Comparison of ENCODE assay signal across 10 mouse cellular contexts in the genomic region with DNA sequence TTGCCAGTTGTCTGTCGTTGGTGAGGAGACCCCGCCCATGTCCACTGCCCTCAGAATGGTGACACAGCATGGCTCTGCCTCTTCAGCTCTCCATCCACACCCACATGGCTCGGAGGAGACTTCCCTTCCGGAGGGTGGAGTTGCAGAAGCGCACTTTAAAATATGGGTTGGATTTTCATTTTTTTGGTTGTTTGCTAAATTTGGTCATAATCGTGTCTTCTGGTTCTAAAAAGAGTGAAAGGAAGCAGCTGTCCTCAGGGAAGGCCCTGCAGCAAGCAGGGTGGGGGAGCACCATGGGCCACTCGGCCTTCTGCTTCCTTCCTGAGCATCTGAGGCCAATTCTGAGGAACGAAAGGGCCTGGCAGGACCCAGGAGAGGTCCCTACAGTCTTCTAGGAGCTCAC. TPM values are rescaled to one million over a fixed set of nuclear protein-coding genes. Genes with fewer than 3 reads are reported as not detected.
DNase-seq lines count a peak whose midpoint lies in the region; ATAC-seq lines count a peak whose summit lies in the region.
"Had no signal": no experiment of that assay in that cellular context is flagged by ENCODE, and none has a peak within 500 bp of the region (broad histone marks: within the 10 kb centered on the region; RNA-seq: fewer than 3 reads in every experiment).

No protein-coding gene starts in this region.

- no peaks in the 10 kb centered on the region for H3K27me3 ChIP-seq in kidney, embryonic 15.5 days

- H3K27ac ChIP-seq in kidney, embryonic 15.5 days = peak overlapping the region; percentile 71

- H3K9me3 ChIP-seq in kidney, embryonic 15.5 days (replicated peaks) = no peaks in the 10 kb centered on the region

- H3K9ac ChIP-seq in kidney, embryonic 15.5 days = no peak overlapping the region

- peak; percentile 37; the same call in 1 of the 2 replicates for ATAC-seq in kidney, embryonic 15.5 days (replicated peaks; ENCODE audit: low FRiP score)
- ATAC-seq: inflammation-experienced regulatory T-cells, adult 6 months had no signal

- WGBS in kidney, embryonic 15.5 days = 64% methylated on average over 8 of the region's 8 CpGs

- peaks cover 41% of the 10 kb centered on the region for H3K4me1 ChIP-seq in kidney, embryonic 15.5 days

- no peak overlapping the region for H3K4me3 ChIP-seq in kidney, embryonic 15.5 days (replicated peaks)

- H3K36me3 ChIP-seq in kidney, embryonic 15.5 days = no peaks in the 10 kb centered on the region

- H3K4me2 ChIP-seq in kidney, embryonic 15.5 days = no peak overlapping the region

- DNase-seq in lung, postnatal 36 days = peak; percentile 23
- DNase-seq in lung, adult 18-20 months = no peak
- peak; percentile 80 to 89 for DNase-seq in heart, adult 9 months (ENCODE audit: low spot score in 2 of 2)
- DNase-seq in telencephalon, adult 2 months (ENCODE audit: low read depth, low spot score) = peak; percentile 58
- DNase-seq in embryo, embryonic 10.5 days (ENCODE audit: low spot score) = no peak
- DNase-seq in spleen, postnatal 4 days (ENCODE audit: low spot score in 2 of 2) = no peak
- DNase-seq: liver; retina, postnatal 1 day had no signal

RNA-seq across cellular contexts. Expression of a gene that starts 45.0 kb away (rescaled TPM):
- polyA plus RNA-seq in kidney, embryonic 15.5 days (2015; fragmentation: Nextera tagmentation; extraction: Ambion mirVana) = 9.0 and 10.6 TPM in 2 replicates

Comparison
In these comparisons a context has a peak if more than half of its experiments do, and no peak if none do; other contexts are left out.
1. DNase-seq: peak in lung, postnatal 36 days (single experiment), heart, adult 9 months (2 of 2) and telencephalon, adult 2 months (single experiment); none in lung, adult 18-20 months (0 of 2), embryo, embryonic 10.5 days (single experiment) and spleen, postnatal 4 days (0 of 2).